Comparison of ENCODE assay signal across 8 mouse cellular contexts in genomic region chr10:128499116-128499671, GRCm38 (mm10). TPM values are rescaled to one million over a fixed set of nuclear protein-coding genes. Genes with fewer than 3 reads are reported as not detected.
A peak's percentile ranks its signal among the peaks of the same experiment; 100 is the strongest.
DNase-seq lines count a peak whose midpoint lies in the region; ATAC-seq lines count a peak whose summit lies in the region.

No protein-coding gene starts in this region.

- WGBS in forebrain, embryonic 13.5 days = 3% methylated on average over 21 of the region's 21 CpGs
- 2% methylated on average over 21 of the region's 21 CpGs for WGBS in lung, embryonic 15.5 days
- WGBS in neural tube, embryonic 14.5 days = 2% methylated on average over 21 of the region's 21 CpGs

- DNase-seq in MN1 (ENCODE audit: low spot score) = peak; percentile 76
- DNase-seq in cerebellum, adult 11-12 months = peak; percentile 76
- DNase-seq in heart, postnatal 10 days = peak; percentile 81 to 85
- peak; percentile 52 to 77 for DNase-seq in kidney, postnatal 36 days
- DNase-seq in thymus, postnatal 4 days = peak; percentile 65

- peaks cover 3% of the 10 kb centered on the region; the same call in 1 of the 2 replicates for H3K27me3 ChIP-seq in forebrain, embryonic 13.5 days
- no peaks in the 10 kb centered on the region for H3K27me3 ChIP-seq in lung, embryonic 15.5 days
- H3K27me3 ChIP-seq in neural tube, embryonic 14.5 days (ENCODE audit: control insufficient read depth, insufficient read depth, low read length) = no peaks in the 10 kb centered on the region

- peak overlapping the region; percentile 65 for H3K9ac ChIP-seq in forebrain, embryonic 13.5 days
- H3K9ac ChIP-seq in lung, embryonic 15.5 days = peak overlapping the region; percentile 45
- H3K9ac ChIP-seq in neural tube, embryonic 14.5 days (replicated peaks; ENCODE audit: low read depth, low read length) = peak overlapping the region; percentile 51

- intact Hi-C loops in heart, postnatal 10 days (cut with DNase I) = loop anchor here (2.0 kb wide), 1 partner anchor 26 kb away; the partner anchor contains the start of gene Esyt1

- peak overlapping the region; percentile 81 for H3K4me2 ChIP-seq in forebrain, embryonic 13.5 days
- peak overlapping the region; percentile 75 for H3K4me2 ChIP-seq in lung, embryonic 15.5 days
- peak overlapping the region; percentile 77 for H3K4me2 ChIP-seq in neural tube, embryonic 14.5 days (ENCODE audit: low read depth, low read length)

- H3K9me3 ChIP-seq in forebrain, embryonic 13.5 days (replicated peaks) = no peaks in the 10 kb centered on the region
- no peaks in the 10 kb centered on the region for H3K9me3 ChIP-seq in lung, embryonic 15.5 days
- H3K9me3 ChIP-seq in neural tube, embryonic 14.5 days (ENCODE audit: control insufficient read depth, low read length) = no peaks in the 10 kb centered on the region

- H3K36me3 ChIP-seq in forebrain, embryonic 13.5 days (ENCODE audit: poor library complexity, severe bottlenecking) = no peaks in the 10 kb centered on the region
- no peaks in the 10 kb centered on the region for H3K36me3 ChIP-seq in lung, embryonic 15.5 days
- no peaks in the 10 kb centered on the region for H3K36me3 ChIP-seq in neural tube, embryonic 14.5 days (ENCODE audit: control insufficient read depth, insufficient read depth, low read length)

- peak overlapping the region; percentile 65 for H3K27ac ChIP-seq in forebrain, embryonic 13.5 days
- peak overlapping the region; percentile 89 for H3K27ac ChIP-seq in lung, embryonic 15.5 days
- peak overlapping the region; percentile 80 for H3K27ac ChIP-seq in neural tube, embryonic 14.5 days (ENCODE audit: low read depth, low read length)

- ATAC-seq in forebrain, embryonic 13.5 days = peak; percentile 46
- ATAC-seq in lung, embryonic 15.5 days (ENCODE audit: borderline replicate concordance, extremely low read depth, low FRiP score, low TSS enrichment) = peak; percentile 36
- peak; percentile 28; the same call in 1 of the 2 replicates for ATAC-seq in neural tube, embryonic 14.5 days (ENCODE audit: low read depth)

- peaks cover 22% of the 10 kb centered on the region for H3K4me1 ChIP-seq in forebrain, embryonic 13.5 days
- peaks cover 22% of the 10 kb centered on the region for H3K4me1 ChIP-seq in lung, embryonic 15.5 days
- peaks cover 14% of the 10 kb centered on the region for H3K4me1 ChIP-seq in neural tube, embryonic 14.5 days (ENCODE audit: control insufficient read depth, insufficient read depth, low read length)

- peak overlapping the region; percentile 72 for H3K4me3 ChIP-seq in forebrain, embryonic 13.5 days
- peak overlapping the region; percentile 54 for H3K4me3 ChIP-seq in lung, embryonic 15.5 days
- H3K4me3 ChIP-seq in neural tube, embryonic 14.5 days (ENCODE audit: low read depth, low read length) = peak overlapping the region; percentile 58

RNA-seq across cellular contexts. Expression of gene Myl6b, which starts 0.7 kb away (rescaled TPM):
- polyA plus RNA-seq in forebrain, embryonic 13.5 days (2015; fragmentation: Nextera tagmentation; extraction: Ambion mirVana) = 4.1 TPM in 2 replicates
- total RNA-seq in heart, postnatal 10 days (2021) = 1 to 10 TPM; 4.1 to 4.5 TPM
- 2.9 and 4.3 TPM in 2 replicates for polyA plus RNA-seq in lung, embryonic 15.5 days (2015; fragmentation: Nextera tagmentation; extraction: Ambion mirVana)
- 6.4 and 8.9 TPM in 2 replicates for polyA plus RNA-seq in neural tube, embryonic 14.5 days (2014; fragmentation: Nextera tagmentation; extraction: Ambion mirVana)

RNA-seq across cellular contexts. Expression of gene Myl6, which starts 5.2 kb away (rescaled TPM):
- polyA plus RNA-seq in forebrain, embryonic 13.5 days (2015; fragmentation: Nextera tagmentation; extraction: Ambion mirVana) = 740 and 741 TPM in 2 replicates
- total RNA-seq in heart, postnatal 10 days (2021) = 100 to 1,000 TPM; 500 to 506 TPM
- 1,477 and 1,532 TPM in 2 replicates for polyA plus RNA-seq in lung, embryonic 15.5 days (2015; fragmentation: Nextera tagmentation; extraction: Ambion mirVana)
- 831 and 835 TPM in 2 replicates for polyA plus RNA-seq in neural tube, embryonic 14.5 days (2014; fragmentation: Nextera tagmentation; extraction: Ambion mirVana)

RNA-seq across cellular contexts. Expression of gene Esyt1, which starts 26.5 kb away (rescaled TPM):
- 7.0 and 7.7 TPM in 2 replicates for polyA plus RNA-seq in forebrain, embryonic 13.5 days (2015; fragmentation: Nextera tagmentation; extraction: Ambion mirVana)
- total RNA-seq in heart, postnatal 10 days (2021) = 10 to 100 TPM; 28.5 to 29.9 TPM
- polyA plus RNA-seq in lung, embryonic 15.5 days (2015; fragmentation: Nextera tagmentation; extraction: Ambion mirVana) = 28.8 and 31.5 TPM in 2 replicates
- 10.0 and 25.9 TPM in 2 replicates for polyA plus RNA-seq in neural tube, embryonic 14.5 days (2014; fragmentation: Nextera tagmentation; extraction: Ambion mirVana)

RNA-seq across cellular contexts. Expression of gene Smarcc2, which starts 40.1 kb away (rescaled TPM):
- 166 and 168 TPM in 2 replicates for polyA plus RNA-seq in forebrain, embryonic 13.5 days (2015; fragmentation: Nextera tagmentation; extraction: Ambion mirVana)
- 10 to 100 TPM; 83.6 to 95.9 TPM for total RNA-seq in heart, postnatal 10 days (2021)
- 70.2 and 74.7 TPM in 2 replicates for polyA plus RNA-seq in lung, embryonic 15.5 days (2015; fragmentation: Nextera tagmentation; extraction: Ambion mirVana)
- 179 and 205 TPM in 2 replicates for polyA plus RNA-seq in neural tube, embryonic 14.5 days (2014; fragmentation: Nextera tagmentation; extraction: Ambion mirVana)

RNA-seq across cellular contexts. Expression of gene Zc3h10, which starts 48.4 kb away (rescaled TPM):
- polyA plus RNA-seq in forebrain, embryonic 13.5 days (2015; fragmentation: Nextera tagmentation; extraction: Ambion mirVana) = 18.3 and 19.4 TPM in 2 replicates
- 10 to 100 TPM in 1 of 2 experiments, 1 to 10 TPM in 1; 9.8 to 10.1 TPM for total RNA-seq in heart, postnatal 10 days (2021)
- 14.6 and 14.9 TPM in 2 replicates for polyA plus RNA-seq in lung, embryonic 15.5 days (2015; fragmentation: Nextera tagmentation; extraction: Ambion mirVana)
- 11.7 and 18.1 TPM in 2 replicates for polyA plus RNA-seq in neural tube, embryonic 14.5 days (2014; fragmentation: Nextera tagmentation; extraction: Ambion mirVana)

Comparison
In these comparisons a context has a peak if more than half of its experiments do, and no peak if none do; other contexts are left out.
1. Peak in every context shown above with its lines: DNase-seq, ATAC-seq, H3K4me3 ChIP-seq and H3K27ac ChIP-seq.